Mouse (Mus musculus): Measurements from ENCODE around the gene Ankrd53. TPM values are rescaled to one million over a fixed set of nuclear protein-coding genes. Genes with fewer than 3 reads are reported as not detected.

Gene Ankrd53
- polyA plus RNA-seq, 1 experiment from 2014 or later: not detected

DNA sequence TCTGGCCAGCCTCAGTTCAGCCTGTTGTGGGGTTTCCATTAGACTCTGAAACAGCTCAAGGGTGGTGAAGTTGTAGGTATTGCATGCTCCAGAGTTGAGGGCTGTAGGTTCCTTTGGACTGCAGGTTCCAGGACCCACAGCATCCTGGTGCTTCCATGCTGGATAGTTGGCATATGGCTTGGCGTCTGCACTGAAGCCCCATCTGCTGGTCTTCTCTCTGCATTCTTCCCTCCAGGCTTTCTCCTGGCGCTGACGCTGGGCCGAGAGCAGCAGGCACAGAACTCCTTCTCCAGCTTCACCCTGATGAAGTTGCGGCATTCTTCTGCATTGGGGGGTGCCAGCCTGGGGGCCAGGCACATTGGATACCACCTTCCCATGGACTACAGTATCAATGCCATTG is 39.6 kb downstream of the Ankrd53 start:
- Histone ChIP-seq H3K9me3 (ENCODE audit: control insufficient read depth, low read length) (no peaks in the 10 kb centered on the region), H3K9ac (ENCODE audit: low read depth, low read length) (no peak overlapping the region), H3K36me3 (ENCODE audit: control insufficient read depth, insufficient read depth, low read length) (peaks cover 5% of the 10 kb centered on the region), H3K27ac (ENCODE audit: low read length) (no peak overlapping the region), H3K4me2 (ENCODE audit: low read depth, low read length) (no peak overlapping the region), H3K4me3 (ENCODE audit: low read length) (no peak overlapping the region), H3K27me3 (replicated peaks; ENCODE audit: control insufficient read depth, insufficient read depth, low read length) (no peaks in the 10 kb centered on the region), H3K4me1 (ENCODE audit: control insufficient read depth, insufficient read depth, low read length) (peaks cover 2% of the 10 kb centered on the region; the same call in 1 of the 2 replicates)
- no peak for ATAC-seq
- WGBS: 90% methylated on average over 5 of the region's 5 CpGs

GRCm38 (mm10) chr6:83802846-83803245 is 40.4 kb downstream of the Ankrd53 start:
- no peak overlapping the region for H3K4me2 ChIP-seq (ENCODE audit: low read depth, low read length)
- H3K4me1 ChIP-seq (ENCODE audit: control insufficient read depth, insufficient read depth, low read length): peaks cover 1% of the 10 kb centered on the region; the same call in 1 of the 2 replicates
- no peaks in the 10 kb centered on the region for H3K27me3 ChIP-seq (replicated peaks; ENCODE audit: control insufficient read depth, insufficient read depth, low read length)
- no peaks in the 10 kb centered on the region for H3K9me3 ChIP-seq (ENCODE audit: control insufficient read depth, low read length)
- H3K4me3 ChIP-seq (ENCODE audit: low read length): no peak overlapping the region
- no peak for ATAC-seq
- peaks cover 5% of the 10 kb centered on the region for H3K36me3 ChIP-seq (ENCODE audit: control insufficient read depth, insufficient read depth, low read length)
- no peak overlapping the region for H3K27ac ChIP-seq (ENCODE audit: low read length)
- no peak overlapping the region for H3K9ac ChIP-seq (ENCODE audit: low read depth, low read length)
- 89% methylated on average over 3 of the region's 3 CpGs for WGBS

DNA sequence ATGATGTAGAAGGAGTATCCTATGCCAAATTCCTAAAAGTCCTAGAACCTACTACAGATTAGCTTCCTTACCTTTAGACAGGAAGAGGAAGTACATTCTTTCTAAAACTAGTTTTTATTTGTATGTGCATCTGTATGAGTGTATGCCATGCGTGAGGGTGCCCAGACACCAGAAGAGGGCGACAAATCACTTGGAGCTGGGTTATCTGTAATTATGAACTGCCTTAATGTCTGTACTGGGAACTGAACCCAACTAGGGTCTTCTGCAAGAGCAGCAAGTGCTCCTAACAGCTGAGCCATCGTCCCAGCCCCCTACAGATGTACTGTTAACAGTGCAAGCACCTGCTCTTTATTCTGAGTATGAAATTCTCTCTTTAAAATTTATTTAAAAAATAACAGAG is 53.4 kb downstream of the Ankrd53 start:
- 0 out of 2 replicates have a peak, but pooled peaks cover 4% of the 10 kb centered on the region for H3K36me3 ChIP-seq (ENCODE audit: control insufficient read depth, insufficient read depth, low read length)
- H3K4me3 ChIP-seq (ENCODE audit: low read length): no peak overlapping the region
- H3K9me3 ChIP-seq (ENCODE audit: control insufficient read depth, low read length): no peaks in the 10 kb centered on the region
- no peak overlapping the region for H3K27ac ChIP-seq (ENCODE audit: low read length)
- no peaks in the 10 kb centered on the region for H3K27me3 ChIP-seq (replicated peaks; ENCODE audit: control insufficient read depth, insufficient read depth, low read length)
- no peak overlapping the region for H3K4me2 ChIP-seq (ENCODE audit: low read depth, low read length)
- 0 out of 2 replicates have a peak, but pooled peaks cover 2% of the 10 kb centered on the region for H3K4me1 ChIP-seq (ENCODE audit: control insufficient read depth, insufficient read depth, low read length)
- no peak overlapping the region for H3K9ac ChIP-seq (ENCODE audit: low read depth, low read length)
- WGBS: 93% methylated on average over 3 of the region's 3 CpGs
- ATAC-seq: no peak

Other genes starting within 250 kb of the Ankrd53 start
- gene Actg2, start 226.4 kb upstream of the Ankrd53 start, polyA plus RNA-seq (2015; fragmentation: Nextera tagmentation; extraction: Ambion mirVana): 1,727 and 1,747 TPM in 2 replicates
- gene Stambp, start 189.9 kb upstream of the Ankrd53 start, polyA plus RNA-seq (2015; fragmentation: Nextera tagmentation; extraction: Ambion mirVana): 29.4 and 30.5 TPM in 2 replicates
- 0.12 and 0.32 TPM in 2 replicates for gene Clec4f, start 106.5 kb upstream of the Ankrd53 start, polyA plus RNA-seq (2015; fragmentation: Nextera tagmentation; extraction: Ambion mirVana)
- not detected in 2 replicates for gene Cd207, start 84.8 kb upstream of the Ankrd53 start, polyA plus RNA-seq (2015; fragmentation: Nextera tagmentation; extraction: Ambion mirVana)
- gene Vax2, start 51.4 kb upstream of the Ankrd53 start, polyA plus RNA-seq (2015; fragmentation: Nextera tagmentation; extraction: Ambion mirVana): not detected in 2 replicates
- not detected in 2 replicates for gene Atp6v1b1, start 19.7 kb upstream of the Ankrd53 start, polyA plus RNA-seq (2015; fragmentation: Nextera tagmentation; extraction: Ambion mirVana)
- gene Tex261, start 13.2 kb downstream of the Ankrd53 start, polyA plus RNA-seq (2015; fragmentation: Nextera tagmentation; extraction: Ambion mirVana): 83.3 and 88.5 TPM in 2 replicates
- 128 and 140 TPM in 2 replicates for gene Nagk, start 32.3 kb downstream of the Ankrd53 start, polyA plus RNA-seq (2015; fragmentation: Nextera tagmentation; extraction: Ambion mirVana)
- gene Paip2b, start 69.1 kb downstream of the Ankrd53 start, polyA plus RNA-seq (2015; fragmentation: Nextera tagmentation; extraction: Ambion mirVana): 12.7 and 13.4 TPM in 2 replicates
- gene Zfp638, start 104.5 kb downstream of the Ankrd53 start, polyA plus RNA-seq (2015; fragmentation: Nextera tagmentation; extraction: Ambion mirVana): 34.4 and 34.7 TPM in 2 replicates
- gene Dysf, start 245.9 kb downstream of the Ankrd53 start, polyA plus RNA-seq (2015; fragmentation: Nextera tagmentation; extraction: Ambion mirVana): 5.7 and 6.1 TPM in 2 replicates

Measured in intestine, embryonic 16.5 days (tissue).